Mouse (Mus musculus): Measurements from ENCODE around the gene Wdcp.
"Not testable (repeated sequence)": the region's sequence is repeated elsewhere in the genome, so short reads cannot be mapped to it uniquely, and the experiment has no call there.

The Wdcp gene

GRCm38 (mm10) chr12:4842890-4843597 lies at the start of gene Wdcp:
Wdcp (plus strand) TSS chr12:4843303.
- DNase-seq: peak; percentile 75 to 82

- DNase-seq: peak in 1 of 2 experiments; percentile 6
Observed at GRCm38 (mm10) chr12:4793718-4794117, 49.4 kb upstream of the Wdcp start.

GRCm38 (mm10) chr12:4797471-4797870 lies 45.6 kb upstream of the Wdcp start:
- not testable (repeated sequence) for DNase-seq

- DNase-seq: no peak
Observed at GRCm38 (mm10) chr12:4811036-4811435, 32.1 kb upstream of the Wdcp start.

- no peak for DNase-seq
Observed at GRCm38 (mm10) chr12:4811705-4812104, 31.4 kb upstream of the Wdcp start.

- DNase-seq: no peak
Observed at GRCm38 (mm10) chr12:4813636-4814035, 29.5 kb upstream of the Wdcp start.

GRCm38 (mm10) chr12:4816680-4817360 lies 26.3 kb upstream of the Wdcp start:
- no peak for DNase-seq

- peak; percentile 97 to 99 for DNase-seq
Observed at GRCm38 (mm10) chr12:4817361-4818101, 25.6 kb upstream of the Wdcp start, which contains the start of gene Sf3b6. Sf3b6 (plus strand) TSS chr12:4817544.

GRCm38 (mm10) chr12:4827256-4827655 lies 15.8 kb upstream of the Wdcp start:
- DNase-seq: no peak

- no peak for DNase-seq
Observed at GRCm38 (mm10) chr12:4836959-4837358, 6.1 kb upstream of the Wdcp start.

GRCm38 (mm10) chr12:4840010-4840409 lies 3.1 kb upstream of the Wdcp start:
- DNase-seq: no peak

GRCm38 (mm10) chr12:4840741-4841140 lies 2.4 kb upstream of the Wdcp start:
- no peak for DNase-seq

- DNase-seq: peak; percentile 11 to 34
Observed at GRCm38 (mm10) chr12:4841392-4841887, 1.7 kb upstream of the Wdcp start, which contains the start of gene Fkbp1b. Fkbp1b (minus strand) TSS chr12:4841591.

- no peak for DNase-seq
Observed at GRCm38 (mm10) chr12:4842456-4842855, 647 bp upstream of the Wdcp start.

- peak in 1 of 2 experiments; percentile 33 for DNase-seq
Observed at GRCm38 (mm10) chr12:4843741-4844140, 638 bp downstream of the Wdcp start.

- DNase-seq: peak in 1 of 2 experiments; percentile 39
Observed at GRCm38 (mm10) chr12:4856160-4856559, 13.1 kb downstream of the Wdcp start.

- no peak for DNase-seq
Observed at GRCm38 (mm10) chr12:4856834-4857233, 13.7 kb downstream of the Wdcp start.

GRCm38 (mm10) chr12:4859241-4859914 lies 16.3 kb downstream of the Wdcp start:
- DNase-seq: no peak

- DNase-seq: no peak
Observed at GRCm38 (mm10) chr12:4862672-4863071, 19.6 kb downstream of the Wdcp start.

- DNase-seq: no peak
Observed at GRCm38 (mm10) chr12:4863654-4864337, 20.7 kb downstream of the Wdcp start.

GRCm38 (mm10) chr12:4864338-4864690 lies 21.2 kb downstream of the Wdcp start:
- no peak for DNase-seq

- no peak for DNase-seq
Observed at GRCm38 (mm10) chr12:4868924-4869323, 25.8 kb downstream of the Wdcp start.

Data from spleen, adult 18-20 months (tissue).